Mouse (Mus musculus): ENCODE measurements around the gene Cd2.

Gene Cd2

DNA sequence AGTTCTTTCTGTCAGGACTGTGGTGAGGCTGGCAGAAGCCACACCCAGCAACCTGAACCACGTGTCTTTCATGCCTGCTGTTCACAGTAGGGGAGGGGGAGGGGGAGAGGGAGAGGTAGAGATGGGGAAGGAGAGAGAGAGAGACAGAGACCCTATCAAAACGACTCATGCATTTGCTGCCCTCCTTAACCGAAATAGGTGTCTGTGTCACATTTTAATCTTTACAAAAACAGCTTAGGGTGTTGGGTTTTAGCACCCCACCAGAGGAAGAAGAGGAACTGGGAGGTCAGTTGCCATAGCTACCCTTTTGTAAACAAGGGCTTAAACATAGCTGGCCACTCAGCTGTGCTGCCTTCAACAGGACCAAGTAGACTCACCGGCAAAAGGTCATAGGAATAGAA lies at the start of gene Cd2:
TSS of gene Cd2 (minus strand) at position 29 of the 401 bp plus-strand sequence.
- DNase-seq (ENCODE audit: low read depth, low spot score), result no peak

GRCm38 (mm10) chr3:101328617-101329016 lies 40.9 kb upstream of the Cd2 start:
- DNase-seq (ENCODE audit: low read depth, low spot score), result no peak

DNA sequence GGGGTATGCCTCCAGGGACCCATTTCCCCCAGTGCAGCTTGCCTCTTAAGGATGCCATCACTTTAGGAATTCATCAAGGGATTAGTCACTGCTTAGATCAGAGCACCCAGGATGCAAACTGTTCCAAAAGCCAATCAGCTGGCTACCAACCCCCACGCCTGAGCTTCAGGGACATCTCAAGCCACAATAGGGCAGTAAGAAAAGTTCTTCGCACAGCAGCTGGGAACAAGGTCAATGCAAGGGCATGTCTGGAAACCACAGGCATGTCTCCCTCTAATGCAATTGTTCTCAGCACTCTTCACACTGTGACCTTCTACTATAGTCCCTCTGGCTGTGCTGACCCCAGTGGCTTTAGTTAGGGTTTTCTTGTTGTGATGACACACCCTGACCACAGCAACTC lies 39.5 kb upstream of the Cd2 start:
- peak; percentile 60 for DNase-seq (ENCODE audit: low read depth, low spot score)

DNA sequence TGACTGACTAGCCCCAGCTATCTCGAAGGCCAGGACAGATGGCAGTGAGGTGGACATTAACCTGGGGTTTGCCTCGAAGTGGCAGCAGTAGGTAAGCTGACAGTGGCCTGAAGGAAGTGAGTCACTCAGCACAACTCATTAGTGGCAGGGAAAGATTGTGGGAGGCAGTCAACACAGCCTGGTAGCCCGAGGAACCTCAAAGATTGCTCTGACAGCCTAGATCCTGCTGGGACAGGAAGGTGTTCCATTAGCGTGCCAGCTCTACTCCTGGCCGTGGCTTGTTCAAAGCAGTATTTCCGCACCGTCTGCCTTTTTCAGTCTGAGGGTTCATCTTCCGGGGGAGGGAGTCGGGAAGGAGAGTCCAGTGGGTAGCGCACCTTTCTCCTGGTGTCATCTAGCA lies 34.7 kb upstream of the Cd2 start:
- no peak for DNase-seq (ENCODE audit: low read depth, low spot score)

- DNase-seq (ENCODE audit: low read depth, low spot score), result no peak
Observed at GRCm38 (mm10) chr3:101320874-101321273, 33.1 kb upstream of the Cd2 start.

DNA sequence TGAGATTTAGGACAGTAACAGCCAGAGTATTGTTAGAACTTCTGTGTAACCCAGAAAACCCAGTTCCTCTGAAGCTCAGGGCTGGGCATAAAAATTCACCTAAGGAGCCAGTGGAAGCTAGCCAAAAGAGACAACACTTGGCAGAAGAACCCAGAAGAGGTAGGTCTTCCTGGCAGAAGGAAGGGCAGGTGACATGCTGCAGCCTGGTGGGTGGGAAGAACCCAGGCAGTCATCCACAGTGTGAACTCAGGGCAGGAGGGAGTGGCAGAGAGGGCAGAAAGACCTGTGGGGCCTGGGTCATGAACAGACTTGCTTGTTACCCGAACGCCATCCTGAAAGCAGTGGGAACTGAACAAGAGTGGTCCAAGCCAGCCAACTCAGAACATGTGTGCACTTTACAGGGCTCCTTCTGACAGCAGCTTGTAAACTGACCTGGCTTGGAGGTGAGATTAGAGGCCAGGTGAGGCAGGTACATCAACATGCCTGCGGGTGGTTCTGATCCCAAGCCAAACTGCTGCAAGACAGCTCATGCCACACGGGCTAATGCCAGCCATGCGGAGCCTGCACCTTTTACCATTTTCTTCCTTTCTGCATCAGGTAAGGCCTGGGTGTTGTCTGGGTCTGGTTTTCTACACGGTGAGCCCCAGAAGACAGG lies 30.9 kb upstream of the Cd2 start:
- no peak for DNase-seq (ENCODE audit: low read depth, low spot score)

DNA sequence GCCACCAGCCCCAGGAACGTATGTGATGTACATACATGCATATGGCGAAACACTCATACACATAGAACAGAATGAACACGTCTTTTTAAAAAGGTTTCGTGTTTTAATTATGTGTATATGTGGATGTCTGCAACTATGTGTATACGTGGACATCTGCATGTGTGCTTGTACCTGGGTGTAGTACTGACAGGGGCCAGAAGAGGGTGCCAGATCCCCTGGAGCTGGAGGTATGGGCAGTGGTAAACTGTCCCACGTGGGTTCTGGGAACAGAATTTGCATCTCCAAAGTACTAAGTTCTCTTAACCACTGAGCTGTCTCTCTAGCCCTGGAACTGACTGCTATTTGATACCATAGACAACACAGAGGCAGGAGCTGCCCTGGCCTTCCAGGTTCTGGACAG lies 30.4 kb upstream of the Cd2 start:
- peak; percentile 94 for DNase-seq (ENCODE audit: low read depth, low spot score)

- DNase-seq (ENCODE audit: low read depth, low spot score), result peak; percentile 35
Observed at GRCm38 (mm10) chr3:101314954-101315353, 27.2 kb upstream of the Cd2 start.

- DNase-seq (ENCODE audit: low read depth, low spot score), result no peak
Observed at GRCm38 (mm10) chr3:101313266-101314051, 25.7 kb upstream of the Cd2 start.

GRCm38 (mm10) chr3:101310977-101311376 lies 23.2 kb upstream of the Cd2 start:
- DNase-seq (ENCODE audit: low read depth, low spot score), result no peak

DNA sequence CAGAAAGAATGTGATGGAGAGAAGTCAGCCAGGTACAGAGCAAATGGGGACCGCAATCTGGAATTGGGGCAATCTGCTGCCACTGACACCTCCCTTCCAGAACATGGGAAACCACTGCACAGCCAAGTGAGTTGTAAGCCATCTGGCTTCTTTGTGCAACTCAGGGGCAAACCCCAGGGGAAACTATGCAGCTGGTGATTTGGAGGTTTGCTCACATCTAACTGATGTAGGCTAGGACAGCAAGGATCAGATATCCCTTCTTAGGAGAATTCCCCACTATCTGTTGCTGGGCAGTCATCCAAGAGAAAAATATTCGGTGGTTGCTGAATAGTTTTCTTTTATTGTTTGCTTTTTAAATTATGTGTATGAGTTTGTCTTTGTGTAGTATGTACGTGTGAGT lies 21.9 kb upstream of the Cd2 start:
- DNase-seq (ENCODE audit: low read depth, low spot score), result no peak

DNA sequence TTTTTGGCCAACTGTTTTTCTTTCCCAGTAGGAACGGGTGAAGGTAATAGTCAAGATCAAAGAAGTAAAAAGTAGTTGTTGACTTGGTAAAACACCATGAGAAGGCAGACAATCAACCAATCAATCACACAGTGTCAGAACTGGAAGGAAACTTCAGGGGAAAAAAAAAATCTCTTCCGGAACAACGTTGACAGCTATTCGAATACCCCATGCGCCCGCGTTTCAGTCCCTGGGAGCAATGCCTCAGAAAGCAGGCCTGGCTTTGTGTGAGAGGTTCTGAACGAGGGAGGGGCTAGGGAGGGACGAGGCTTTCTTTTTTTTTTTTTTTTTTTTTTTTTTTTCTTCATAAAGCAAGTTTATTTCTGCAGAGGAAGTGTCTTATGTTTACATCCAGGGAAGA lies 18.4 kb upstream of the Cd2 start:
- DNase-seq (ENCODE audit: low read depth, low spot score), result no peak

DNA sequence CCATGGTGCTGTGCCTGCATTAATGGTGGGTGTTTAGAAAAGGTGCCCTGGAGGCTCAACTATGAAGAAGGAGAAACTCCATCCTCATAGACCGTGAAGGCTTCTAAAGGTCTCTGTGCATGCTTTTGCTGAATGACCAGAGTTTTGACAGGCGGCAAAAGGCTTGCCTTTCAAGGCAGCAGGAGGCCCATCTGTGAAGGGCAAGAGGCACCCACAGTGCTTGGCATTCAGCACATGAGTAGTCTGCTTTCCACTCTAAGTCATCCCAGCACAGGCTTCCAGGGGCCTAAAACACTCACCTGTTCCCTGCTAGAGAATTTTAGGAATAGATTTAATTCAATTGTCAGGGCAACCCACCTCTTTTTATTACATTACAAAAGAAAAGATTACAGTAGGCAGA lies 17.3 kb upstream of the Cd2 start:
- no peak for DNase-seq (ENCODE audit: low read depth, low spot score)

DNA sequence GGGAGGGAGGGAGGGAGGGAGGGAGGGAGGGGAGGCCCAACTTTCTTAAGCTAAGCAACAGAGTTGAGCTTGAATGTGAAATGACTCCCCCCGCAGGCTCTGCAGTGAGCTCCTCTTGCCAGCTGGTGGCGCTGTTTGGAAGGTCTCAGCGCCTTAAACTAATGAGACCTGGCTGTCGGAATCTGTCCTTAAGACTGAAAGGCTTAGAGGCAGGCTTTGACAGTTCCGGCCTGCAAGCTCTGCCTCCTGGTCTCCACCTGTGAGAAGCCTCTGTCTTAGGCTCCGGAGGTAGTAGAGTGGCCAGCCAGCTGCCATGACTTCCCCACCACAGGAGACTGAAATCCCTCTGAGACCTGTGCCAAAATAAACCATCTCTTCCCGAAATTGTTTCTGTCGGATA lies 16.4 kb upstream of the Cd2 start:
- peak; percentile 83 for DNase-seq (ENCODE audit: low read depth, low spot score)

DNA sequence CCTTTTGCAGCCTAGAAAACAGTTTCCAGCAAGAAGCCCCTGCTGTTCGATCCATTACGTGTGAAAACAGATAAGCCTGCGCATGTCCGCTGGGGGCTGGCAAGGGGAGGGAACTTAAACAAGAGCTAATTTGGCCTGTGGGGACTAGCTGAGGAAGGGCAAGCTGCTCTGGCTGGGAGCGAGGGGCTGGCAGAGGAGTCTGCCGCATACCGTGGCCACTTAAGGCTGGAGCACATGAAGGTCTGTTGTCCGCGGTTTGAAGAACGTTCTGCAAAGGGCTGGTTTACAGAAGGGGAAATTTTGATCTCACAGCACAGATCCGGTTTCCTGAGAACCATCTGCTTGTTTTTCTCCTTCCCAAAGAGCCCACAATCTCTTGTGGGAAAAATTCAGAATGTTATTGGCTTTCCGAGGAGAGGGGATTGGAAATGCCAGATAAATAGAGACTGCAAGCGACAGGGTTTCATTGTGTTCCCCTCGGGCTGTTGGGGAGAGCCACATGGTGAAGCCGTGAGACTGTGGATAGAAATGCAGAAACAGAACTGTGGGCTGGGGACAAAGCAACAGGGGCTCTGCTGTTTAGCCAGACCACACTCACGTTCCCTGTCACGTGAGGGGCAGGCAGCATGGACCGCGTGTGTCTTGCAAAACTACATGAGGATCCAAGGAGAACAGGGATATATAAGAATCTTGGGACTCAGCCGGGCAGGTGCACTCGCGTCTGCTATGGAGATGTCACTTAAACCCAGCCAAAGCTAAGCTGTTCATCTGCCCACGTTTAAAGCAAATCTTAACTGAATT lies 12.7 kb upstream of the Cd2 start:
- peak; percentile 27 for DNase-seq (ENCODE audit: low read depth, low spot score)

GRCm38 (mm10) chr3:101299591-101299990 lies 11.9 kb upstream of the Cd2 start:
- DNase-seq (ENCODE audit: low read depth, low spot score), result no peak

GRCm38 (mm10) chr3:101297221-101297620 lies 9.5 kb upstream of the Cd2 start:
- DNase-seq (ENCODE audit: low read depth, low spot score), result no peak

GRCm38 (mm10) chr3:101295931-101296820 lies 8.4 kb upstream of the Cd2 start:
- no peak for DNase-seq (ENCODE audit: low read depth, low spot score)

- DNase-seq (ENCODE audit: low read depth, low spot score), result peak; percentile 85
Observed at GRCm38 (mm10) chr3:101295366-101295867, 7.7 kb upstream of the Cd2 start.

- DNase-seq (ENCODE audit: low read depth, low spot score), result no peak
Observed at GRCm38 (mm10) chr3:101294487-101295365, 7.0 kb upstream of the Cd2 start.
